Mouse (Mus musculus): ENCODE results near the gene Shb.

The Shb gene

GRCm38 (mm10) chr4:45527562-45528354 is 4.5 kb downstream of the Shb start:
- DNase-seq, result no peak

GRCm38 (mm10) chr4:45526846-45527561 is 5.3 kb downstream of the Shb start:
- no peak for DNase-seq

- no peak for DNase-seq
Observed at GRCm38 (mm10) chr4:45526175-45526574, 6.1 kb downstream of the Shb start.

GRCm38 (mm10) chr4:45525541-45525940 is 6.7 kb downstream of the Shb start:
- no peak for DNase-seq

GRCm38 (mm10) chr4:45524602-45525001 is 7.7 kb downstream of the Shb start:
- no peak for DNase-seq

GRCm38 (mm10) chr4:45523360-45523759 is 8.9 kb downstream of the Shb start:
- DNase-seq, result no peak

- no peak for DNase-seq
Observed at GRCm38 (mm10) chr4:45522956-45523355, 9.3 kb downstream of the Shb start.

- DNase-seq, result no peak
Observed at GRCm38 (mm10) chr4:45522583-45522900, 9.7 kb downstream of the Shb start.

GRCm38 (mm10) chr4:45521705-45522582 is 10.3 kb downstream of the Shb start:
- DNase-seq, result no peak

GRCm38 (mm10) chr4:45520375-45520774 is 11.9 kb downstream of the Shb start:
- DNase-seq, result no peak

GRCm38 (mm10) chr4:45517399-45517798 is 14.9 kb downstream of the Shb start:
- no peak for DNase-seq

GRCm38 (mm10) chr4:45515894-45516293 is 16.4 kb downstream of the Shb start:
- DNase-seq, result no peak

- DNase-seq, result no peak
Observed at GRCm38 (mm10) chr4:45514406-45514805, 17.9 kb downstream of the Shb start.

- no peak for DNase-seq
Observed at GRCm38 (mm10) chr4:45513791-45514293, 18.4 kb downstream of the Shb start.

GRCm38 (mm10) chr4:45513340-45513739 is 18.9 kb downstream of the Shb start:
- no peak for DNase-seq

- no peak for DNase-seq
Observed at GRCm38 (mm10) chr4:45510163-45510562, 22.1 kb downstream of the Shb start.

GRCm38 (mm10) chr4:45509416-45509815 is 22.9 kb downstream of the Shb start:
- DNase-seq, result no peak

GRCm38 (mm10) chr4:45508469-45508868 is 23.8 kb downstream of the Shb start:
- DNase-seq, result no peak

- no peak for DNase-seq
Observed at GRCm38 (mm10) chr4:45507476-45507875, 24.8 kb downstream of the Shb start.

- DNase-seq, result no peak
Observed at GRCm38 (mm10) chr4:45507039-45507438, 25.2 kb downstream of the Shb start.

- no peak for DNase-seq
Observed at GRCm38 (mm10) chr4:45506613-45507012, 25.7 kb downstream of the Shb start.

GRCm38 (mm10) chr4:45505671-45506070 is 26.6 kb downstream of the Shb start:
- DNase-seq, result no peak

GRCm38 (mm10) chr4:45505191-45505590 is 27.1 kb downstream of the Shb start:
- DNase-seq, result no peak

Data from cerebellum, adult 8-10 months (tissue).